Mouse (Mus musculus) Patski (cell line): ENCODE data around the gene Golga7b. TPM values are rescaled to one million over a fixed set of nuclear protein-coding genes. Genes with fewer than 3 reads are reported as not detected.

ENCODE experiments used
- ATAC-seq: fragments of 100-300 bp; one replicate; pipeline ENCODE4 v1.8.0; 2021
- CTCF ChIA-PET: fragments of 350-600 bp; sonication (Branson Sonifier 250); formaldehyde crosslinking; loops from one replicate; lab custom pipeline; 2022; ENCODE audit warnings: inconsistent platforms; lab: Charles Lee
- POLR2A ChIA-PET: fragments of 350-600 bp; sonication (Branson Sonifier 250); formaldehyde crosslinking; loops from one replicate; lab custom pipeline; 2022; ENCODE audit warnings: antibody characterized with exemption, inconsistent platforms; lab: Charles Lee
- DNase-seq: peaks from one replicate; pipeline ENCODE4 v3.0.0-alpha.2; 2011; ENCODE audit warnings: low read depth, low spot score
- H3K27me3 ChIP-seq: fragments of 371-371 bp; one replicate; pipeline ENCODE4 v1.5.1; 2021
- CTCF ChIP-seq: fragments of 100-300 bp; IDR thresholded peaks from one replicate; pipeline ENCODE4 v1.5.1; 2021
- in situ Hi-C: fragments of 300-500 bp; cut with MboI; formaldehyde crosslinking; loops from 3 replicates; pipeline ENCODE4 v1.11.1; 2018; ENCODE audit warnings: low pct_unique_long_range_greater_than_20kb, mixed read lengths
- polyA plus RNA-seq: library from polyadenylated mRNA; unstranded; gene quantifications from one replicate; pipeline ENCODE4 v1.2.3, GENCODE M21; 2021

The Golga7b gene
- polyA plus RNA-seq, 1 experiment from 2014 or later = 0.12 TPM

- DNase-seq (no peak), ATAC-seq (no peak)
- in situ Hi-C loops = loop anchor here (5.0 to 10.0 kb wide), 3 partner anchors 112 to 430 kb away; no protein-coding TSS in a partner anchor
- H3K27me3 ChIP-seq = peaks cover 64% of the 10 kb centered on the region
- CTCF ChIA-PET = interaction anchor here (0.6 to 2.5 kb wide), 28 partner anchors 8 to 1081 kb away, joined by 3 to 28 read pairs (median 3); no protein-coding TSS in a partner anchor
- no peak for TF ChIP-seq CTCF
- POLR2A ChIA-PET = interaction anchor here (1.1 kb wide), 1 partner anchor 115 kb away, joined by 3 read pairs; no protein-coding TSS in a partner anchor
These were observed 67.8 kb downstream of the Golga7b start for GRCm38 (mm10) chr19:42315070-42315679.

GRCm38 (mm10) chr19:42315914-42316313, 68.5 kb downstream of the Golga7b start:
- H3K27me3 ChIP-seq = peaks cover 62% of the 10 kb centered on the region
- DNase-seq = peak; percentile 27
- POLR2A ChIA-PET = interaction anchor here (0.6 to 1.1 kb wide), 2 partner anchors 114 to 198 kb away, joined by 3 read pairs; no protein-coding TSS in a partner anchor

GRCm38 (mm10) chr19:42316525-42316924, 69.2 kb downstream of the Golga7b start:
- ChIA-PET CTCF (interaction anchor here (0.7 to 2.5 kb wide), 16 partner anchors 9 to 460 kb away, joined by 3 to 28 read pairs (median 4); no protein-coding TSS in a partner anchor), POLR2A (interaction anchor here (0.6 kb wide), 2 partner anchors 197 to 479 kb away, joined by 3 read pairs; no protein-coding TSS in a partner anchor)
- DNase-seq (no peak), ATAC-seq (no peak)
- peaks cover 59% of the 10 kb centered on the region for H3K27me3 ChIP-seq
- no peak for TF ChIP-seq CTCF
- in situ Hi-C loops = loop anchor here (5.0 to 10.0 kb wide), 3 partner anchors 111 to 428 kb away; no protein-coding TSS in a partner anchor

More at GRCm38 (mm10) chr19:42315914-42316313, 68.5 kb downstream of the Golga7b start:
- peak; percentile 98 for TF ChIP-seq CTCF
- in situ Hi-C loops = loop anchor here (5.0 to 10.0 kb wide), 3 partner anchors 111 to 429 kb away; no protein-coding TSS in a partner anchor
- ATAC-seq = peak; percentile 76
- CTCF ChIA-PET = interaction anchor here (0.6 to 2.5 kb wide), 32 partner anchors 9 to 1080 kb away, joined by 3 to 28 read pairs (median 3); no protein-coding TSS in a partner anchor

- DNase-seq = no peak
- ChIA-PET POLR2A (interaction anchor here (0.6 to 1.2 kb wide), 4 partner anchors 164 to 479 kb away, joined by 3 read pairs; no protein-coding TSS in a partner anchor), CTCF (interaction anchor here (0.8 to 2.5 kb wide), 11 partner anchors 9 to 427 kb away, joined by 3 to 28 read pairs (median 4); no protein-coding TSS in a partner anchor)
- ATAC-seq = no peak
- in situ Hi-C loops = loop anchor here (5.0 to 10.0 kb wide), 3 partner anchors 110 to 428 kb away; no protein-coding TSS in a partner anchor
- H3K27me3 ChIP-seq = peaks cover 55% of the 10 kb centered on the region
- TF ChIP-seq CTCF = no peak
These were observed 69.6 kb downstream of the Golga7b start for GRCm38 (mm10) chr19:42316998-42317397.

- ChIA-PET POLR2A (interaction anchor here (0.9 to 1.2 kb wide), 3 partner anchors 163 to 329 kb away, joined by 3 read pairs; no protein-coding TSS in a partner anchor), CTCF (interaction anchor here (0.8 to 2.1 kb wide), 8 partner anchors 100 to 426 kb away, joined by 3 to 12 read pairs (median 3); no protein-coding TSS in a partner anchor)
- peak; percentile 61 for DNase-seq
- no peak for TF ChIP-seq CTCF
- peaks cover 47% of the 10 kb centered on the region for H3K27me3 ChIP-seq
- in situ Hi-C loops = loop anchor here (5.0 to 10.0 kb wide), 3 partner anchors 109 to 427 kb away; no protein-coding TSS in a partner anchor
- peak; percentile 4 for ATAC-seq
These were observed 70.5 kb downstream of the Golga7b start for GRCm38 (mm10) chr19:42317648-42318425.

Other genes starting within 250 kb of the Golga7b start
- gene Ankrd2, start 211.6 kb upstream of the Golga7b start, polyA plus RNA-seq = 0.83 TPM
- 51.2 TPM for gene Hoga1, start 202.0 kb upstream of the Golga7b start, polyA plus RNA-seq
- gene 4933411K16Rik, start 195.3 kb upstream of the Golga7b start, polyA plus RNA-seq = 2.7 TPM
- 38.1 TPM for gene Morn4, start 161.2 kb upstream of the Golga7b start, polyA plus RNA-seq
- gene Pi4k2a, start 157.1 kb upstream of the Golga7b start, polyA plus RNA-seq = 47.6 TPM
- gene Avpi1, start 118.5 kb upstream of the Golga7b start, polyA plus RNA-seq = 34.6 TPM
- 34.3 TPM for gene Marveld1, start 100.2 kb upstream of the Golga7b start, polyA plus RNA-seq
- gene Zfyve27, start 83.6 kb upstream of the Golga7b start, polyA plus RNA-seq = 59.5 TPM
- gene Sfrp5, start 45.3 kb upstream of the Golga7b start, polyA plus RNA-seq = 0.04 TPM
- gene Crtac1, start 184.2 kb downstream of the Golga7b start, polyA plus RNA-seq = 15.3 TPM